Mouse (Mus musculus) forebrain, embryonic 14.5 days (tissue): ENCODE measurements around the gene Atxn10. TPM values are rescaled to one million over a fixed set of nuclear protein-coding genes. Genes with fewer than 3 reads are reported as not detected.

Experiments used
- ATAC-seq: fragments of 200-750 bp; cut with Nextera tagmentation; 2 replicates; pipeline ENCODE4 v1.8.0; 2017; ENCODE audit warnings: mild to moderate bottlenecking, moderate library complexity
- DNase-seq: peaks from one replicate; pipeline ENCODE4 v3.0.0-alpha.2; 2015; ENCODE audit warnings: low spot score
- H3K27ac ChIP-seq: fragments of 300-500 bp; sonication (generic); 2 replicates; pipeline ENCODE4 v1.5.1; 2014; ENCODE audit warnings: low read depth, mild to moderate bottlenecking, control low read depth, low read length, moderate library complexity
- H3K27me3 ChIP-seq: fragments of 300-500 bp; sonication (generic); replicated peaks from 2 replicates; pipeline ENCODE4 v1.6.1; 2014; ENCODE audit warnings: low read length, control low read depth, mixed read lengths; ENCODE audit not compliant: control insufficient read depth, insufficient read depth
- H3K36me3 ChIP-seq: fragments of 300-500 bp; sonication (generic); 2 replicates; pipeline ENCODE4 v1.6.1; 2014; ENCODE audit warnings: low read length, control low read depth; ENCODE audit not compliant: control insufficient read depth, insufficient read depth
- H3K4me1 ChIP-seq: fragments of 300-500 bp; sonication (generic); 2 replicates; pipeline ENCODE4 v1.6.1; 2014; ENCODE audit warnings: antibody characterized with exemption, low read length, control low read depth; ENCODE audit not compliant: control insufficient read depth, insufficient read depth
- H3K4me2 ChIP-seq: fragments of 300-500 bp; sonication (generic); 2 replicates; pipeline ENCODE4 v1.6.1; 2014; ENCODE audit warnings: mild to moderate bottlenecking, control low read depth, low read length
- H3K4me3 ChIP-seq: fragments of 300-500 bp; sonication (generic); 2 replicates; pipeline ENCODE4 v1.5.1; 2014; ENCODE audit warnings: low read depth, low read length, control low read depth
- H3K9ac ChIP-seq: fragments of 300-500 bp; sonication (generic); 2 replicates; pipeline ENCODE4 v1.6.1; 2014; ENCODE audit warnings: mild to moderate bottlenecking, low read length, control low read depth, moderate library complexity
- H3K9me3 ChIP-seq: fragments of 300-500 bp; sonication (generic); replicated peaks from 2 replicates; pipeline ENCODE4 v1.6.1; 2016; ENCODE audit warnings: low read length, control low read depth, mixed read lengths; ENCODE audit not compliant: control insufficient read depth
- WGBS: fragments of 180-500 bp; shearing (Covaris S2); extraction: QIAGEN DNeasy Blood & Tissue Kit; methylation state at CpG from one replicate; pipeline ENCODE4 v1.1.7; 2014; 5-methylcytosine and 5-hydroxymethylcytosine counted together
- polyA plus RNA-seq: library from polyadenylated mRNA; unstranded; fragments of >200 nt; fragmentation: Nextera tagmentation; extraction: Ambion mirVana; gene quantifications from 2 replicates; pipeline ENCODE4 v1.2.1, GENCODE M21; 2014

Atxn10 gene
- 516 and 535 TPM in 2 replicates for polyA plus RNA-seq

DNA sequence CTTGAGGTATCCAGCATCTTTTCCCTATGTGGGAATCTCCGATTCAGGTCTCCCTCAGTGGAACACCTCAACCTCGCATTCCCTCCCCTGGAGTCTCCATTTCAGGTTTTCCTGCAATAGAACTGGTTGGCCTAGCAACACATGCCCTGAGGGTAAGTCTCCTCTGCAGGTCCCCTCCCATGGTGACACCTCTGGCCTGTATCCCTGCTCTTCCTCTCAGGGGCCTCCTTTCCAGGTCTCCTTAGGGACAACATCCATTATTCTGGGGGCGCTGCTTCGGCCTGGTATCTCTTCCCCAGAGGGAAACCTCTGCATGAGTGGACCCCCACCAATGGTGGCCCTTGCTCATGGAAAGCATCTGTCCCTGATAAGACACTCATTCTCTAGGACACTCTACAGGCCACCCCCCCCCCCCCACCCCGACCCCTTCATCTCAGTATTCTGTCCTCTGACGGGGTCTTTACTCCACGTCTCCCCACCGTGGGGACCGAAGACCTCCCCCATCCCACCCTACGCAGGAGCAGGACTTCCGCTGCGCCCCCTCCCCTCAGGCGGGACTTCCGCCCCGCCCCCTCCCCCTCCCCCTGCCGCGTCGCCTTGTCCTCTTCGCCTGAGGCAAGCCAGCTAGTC lies at the start of gene Atxn10:
TSS of gene Atxn10 (plus strand) at position 575 of the 630 bp plus-strand sequence.
- ATAC-seq, result peak; percentile 24; the same call in 1 of the 2 replicates
- Histone ChIP-seq H3K9ac (peak within 1 kb of the TSS; percentile 93), H3K27me3 (no peaks in the 10 kb centered on the region), H3K36me3 (no peaks in the 10 kb centered on the region), H3K27ac (peak within 1 kb of the TSS; percentile 98), H3K9me3 (no peaks in the 10 kb centered on the region), H3K4me2 (peak within 1 kb of the TSS; percentile 65), H3K4me1 (peaks cover 15% of the 10 kb centered on the region), H3K4me3 (peak within 1 kb of the TSS; percentile 94)
- peak; percentile 29 for DNase-seq
- WGBS, result 16% methylated on average over 9 of the region's 19 CpGs

DNA sequence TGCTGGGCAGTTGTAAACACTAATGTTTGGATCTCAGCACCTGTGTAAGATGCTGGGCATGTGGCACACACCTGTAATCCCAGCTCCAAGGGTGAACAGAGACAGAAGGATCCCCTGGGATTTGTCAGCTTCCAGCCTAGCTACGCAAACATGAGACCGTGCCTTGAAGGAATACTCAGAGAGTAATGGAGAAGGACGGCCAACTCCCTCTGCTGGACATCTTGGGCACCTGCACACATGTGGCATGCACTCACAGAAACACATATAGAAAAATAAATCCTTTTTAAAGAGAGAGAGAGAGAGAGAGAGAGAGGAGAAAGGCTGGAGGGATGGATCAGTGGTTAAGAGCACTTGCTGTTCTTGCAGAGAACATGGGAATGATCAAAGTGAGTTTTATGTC lies 41.4 kb upstream of the Atxn10 start:
- H3K4me1 ChIP-seq, result peaks cover 6% of the 10 kb centered on the region
- H3K36me3 ChIP-seq, result no peaks in the 10 kb centered on the region
- H3K9ac ChIP-seq, result no peak overlapping the region
- ATAC-seq, result no peak
- 78% methylated on average over 3 of the region's 3 CpGs for WGBS
- no peak overlapping the region for H3K27ac ChIP-seq
- H3K4me3 ChIP-seq, result no peak overlapping the region
- no peaks in the 10 kb centered on the region for H3K27me3 ChIP-seq
- no peaks in the 10 kb centered on the region for H3K9me3 ChIP-seq
- H3K4me2 ChIP-seq, result no peak overlapping the region
- no peak for DNase-seq

DNA sequence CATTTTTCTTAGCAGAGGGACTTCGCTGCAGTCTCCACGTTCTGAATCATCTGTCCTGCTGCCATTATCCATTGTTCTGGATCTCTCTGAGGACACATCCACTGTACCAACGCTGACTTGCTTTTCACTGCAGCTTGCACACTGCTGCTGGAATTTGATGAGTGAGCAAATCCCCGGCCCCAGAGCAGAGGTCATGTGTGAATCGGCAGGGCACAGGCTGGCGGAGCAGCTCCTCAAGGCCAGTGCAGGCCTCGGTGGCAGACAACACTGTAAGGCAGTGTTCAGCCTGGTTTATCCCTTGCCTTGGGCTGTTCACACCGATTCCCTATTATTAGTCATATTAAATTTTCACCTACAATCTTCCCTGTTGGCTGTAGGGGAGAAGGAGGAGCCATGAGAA lies 40.5 kb upstream of the Atxn10 start:
- H3K9me3 ChIP-seq, result no peaks in the 10 kb centered on the region
- no peaks in the 10 kb centered on the region for H3K27me3 ChIP-seq
- no peak overlapping the region for H3K9ac ChIP-seq
- no peak for ATAC-seq
- H3K27ac ChIP-seq, result peak overlapping the region; percentile 17; the same call in 1 of the 2 replicates
- no peaks in the 10 kb centered on the region for H3K36me3 ChIP-seq
- 80% methylated on average over 8 of the region's 8 CpGs for WGBS
- H3K4me2 ChIP-seq, result no peak overlapping the region
- H3K4me1 ChIP-seq, result peaks cover 6% of the 10 kb centered on the region
- H3K4me3 ChIP-seq, result no peak overlapping the region
- DNase-seq, result no peak

- Histone ChIP-seq H3K4me2 (no peak overlapping the region), H3K27ac (peak overlapping the region; percentile 17; the same call in 1 of the 2 replicates), H3K36me3 (no peaks in the 10 kb centered on the region), H3K4me3 (no peak overlapping the region), H3K9me3 (no peaks in the 10 kb centered on the region), H3K4me1 (peaks cover 6% of the 10 kb centered on the region), H3K9ac (no peak overlapping the region), H3K27me3 (no peaks in the 10 kb centered on the region)
- ATAC-seq (no peak), DNase-seq (no peak)
- WGBS, result 53% methylated on average over 2 of the region's 2 CpGs
Measured at GRCm38 (mm10) chr15:85295977-85296376, 40.1 kb upstream of the Atxn10 start.

DNA sequence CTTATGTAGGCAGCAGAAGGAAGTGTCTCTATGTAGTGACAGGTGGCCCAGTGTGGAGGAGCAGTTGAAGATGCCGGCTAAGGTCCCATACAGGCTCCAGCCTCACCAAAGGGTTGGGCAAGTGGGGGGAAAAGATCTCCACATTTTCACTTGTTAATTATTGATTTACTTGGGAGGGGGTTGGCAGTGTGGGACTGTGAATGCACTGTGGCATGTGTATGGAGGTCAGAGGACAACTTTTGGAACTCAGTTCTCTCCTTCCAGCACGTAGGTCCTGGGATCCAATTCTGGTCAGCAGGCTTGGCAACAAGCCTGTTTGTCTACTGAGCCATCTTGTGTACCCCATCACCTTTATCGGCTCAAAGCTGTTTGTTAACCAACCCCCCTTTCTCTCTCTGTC lies 39.5 kb upstream of the Atxn10 start:
- Histone ChIP-seq H3K9ac (no peak overlapping the region), H3K4me3 (no peak overlapping the region), H3K9me3 (no peaks in the 10 kb centered on the region), H3K4me2 (no peak overlapping the region), H3K36me3 (no peaks in the 10 kb centered on the region), H3K27ac (no peak overlapping the region), H3K4me1 (peaks cover 6% of the 10 kb centered on the region), H3K27me3 (no peaks in the 10 kb centered on the region)
- WGBS, result 79% methylated on average over 3 of the region's 3 CpGs
- no peak for DNase-seq
- ATAC-seq, result no peak

- Histone ChIP-seq H3K4me2 (no peak overlapping the region), H3K9ac (no peak overlapping the region), H3K27ac (no peak overlapping the region)
Measured at GRCm38 (mm10) chr15:85298167-85298781, 37.8 kb upstream of the Atxn10 start.

GRCm38 (mm10) chr15:85298946-85299345 lies 37.1 kb upstream of the Atxn10 start:
- WGBS, result 93% methylated on average over 9 of the region's 9 CpGs
- no peaks in the 10 kb centered on the region for H3K36me3 ChIP-seq
- H3K9ac ChIP-seq, result no peak overlapping the region
- H3K4me2 ChIP-seq, result no peak overlapping the region
- 0 out of 2 replicates have a peak, but pooled peaks cover 3% of the 10 kb centered on the region for H3K9me3 ChIP-seq
- no peak overlapping the region for H3K27ac ChIP-seq
- no peaks in the 10 kb centered on the region for H3K27me3 ChIP-seq
- H3K4me3 ChIP-seq, result no peak overlapping the region
- H3K4me1 ChIP-seq, result peaks cover 6% of the 10 kb centered on the region
- no peak for DNase-seq
- no peak for ATAC-seq

More at GRCm38 (mm10) chr15:85298167-85298781, 37.8 kb upstream of the Atxn10 start:
- H3K4me3 ChIP-seq, result no peak overlapping the region
- 62% methylated on average over 17 of the region's 17 CpGs for WGBS
- DNase-seq, result no peak
- no peak for ATAC-seq
- H3K27me3 ChIP-seq, result no peaks in the 10 kb centered on the region
- peaks cover 6% of the 10 kb centered on the region for H3K4me1 ChIP-seq
- H3K9me3 ChIP-seq, result 0 out of 2 replicates have a peak, but pooled peaks cover 3% of the 10 kb centered on the region
- H3K36me3 ChIP-seq, result no peaks in the 10 kb centered on the region

- Histone ChIP-seq H3K4me2 (no peak overlapping the region), H3K9ac (no peak overlapping the region), H3K4me3 (no peak overlapping the region), H3K9me3 (0 out of 2 replicates have a peak, but pooled peaks cover 3% of the 10 kb centered on the region), H3K27ac (no peak overlapping the region), H3K36me3 (no peaks in the 10 kb centered on the region), H3K4me1 (no peaks in the 10 kb centered on the region), H3K27me3 (no peaks in the 10 kb centered on the region)
- no peak for ATAC-seq
- no peak for DNase-seq
- WGBS, result 61% methylated on average over 4 of the region's 4 CpGs
Measured at GRCm38 (mm10) chr15:85303241-85303640, 32.8 kb upstream of the Atxn10 start.

DNA sequence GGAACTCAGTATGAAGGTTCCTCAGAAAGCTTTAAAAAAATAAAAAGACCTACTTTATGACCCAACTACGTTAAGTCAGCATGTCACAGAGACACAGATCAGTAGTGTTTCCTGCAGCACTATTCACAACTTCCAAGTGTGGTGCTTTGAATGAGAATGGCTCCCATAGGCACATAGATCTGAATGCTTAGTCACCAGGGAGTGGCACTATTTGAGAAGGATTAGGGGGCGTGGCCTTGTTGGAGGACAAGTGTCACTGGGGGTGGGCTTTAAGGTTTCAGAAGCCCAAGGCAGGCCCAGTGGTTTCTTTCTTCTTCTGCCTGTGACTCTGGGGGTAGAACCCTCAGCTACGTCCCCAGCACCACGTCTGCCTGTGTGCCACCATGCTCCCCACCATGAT lies 32.1 kb upstream of the Atxn10 start:
- no peak overlapping the region for H3K27ac ChIP-seq
- WGBS, result 90% methylated on average over 4 of the region's 4 CpGs
- ATAC-seq (no peak), DNase-seq (no peak)
- H3K27me3 ChIP-seq, result no peaks in the 10 kb centered on the region
- H3K9ac ChIP-seq, result no peak overlapping the region
- no peaks in the 10 kb centered on the region for H3K4me1 ChIP-seq
- H3K4me2 ChIP-seq, result no peak overlapping the region
- no peak overlapping the region for H3K4me3 ChIP-seq
- H3K36me3 ChIP-seq, result no peaks in the 10 kb centered on the region
- 0 out of 2 replicates have a peak, but pooled peaks cover 3% of the 10 kb centered on the region for H3K9me3 ChIP-seq
